Mouse (Mus musculus) heart, postnatal 36 days (tissue): Measurements from ENCODE around the gene Il34. TPM values are rescaled to one million over a fixed set of nuclear protein-coding genes. Genes with fewer than 3 reads are reported as not detected.
"Not testable (repeated sequence)": the region's sequence is repeated elsewhere in the genome, so short reads cannot be mapped to it uniquely, and the experiment has no call there.

Experiments
- DNase-seq, 2 experiments: peaks; one replicate each; pipeline ENCODE4 v3.0.0; 2021 to 2022
- intact Hi-C: fragments of 180-260 bp; cut with DNase I; formaldehyde crosslinking; loops from one replicate; pipeline ENCODE4 v1.15.1; 2025
- total RNA-seq, 2 experiments: library from RNA; stranded (reverse); gene quantifications; 2 replicates each; pipeline ENCODE4 v1.2.3; 2021

The Il34 gene
- total RNA-seq, 2 experiments from 2014 or later = 4.3 to 6.9 TPM

GRCm38 (mm10) chr8:110786501-110786900, 19.2 kb downstream of the Il34 start:
- intact Hi-C loops, DNase-seq: not testable (repeated sequence)

- DNase-seq = no peak
- intact Hi-C loops = no loop called here
Measured at GRCm38 (mm10) chr8:110785366-110785765, 20.4 kb downstream of the Il34 start.

- DNase-seq = no peak
- intact Hi-C loops = no loop called here
Measured at GRCm38 (mm10) chr8:110779924-110780718, 25.6 kb downstream of the Il34 start.

GRCm38 (mm10) chr8:110776335-110776734, 29.4 kb downstream of the Il34 start:
- intact Hi-C loops = no loop called here
- DNase-seq = no peak

- no peak for DNase-seq
Measured at GRCm38 (mm10) chr8:110775721-110776120, 30.0 kb downstream of the Il34 start.

GRCm38 (mm10) chr8:110775316-110775715, 30.4 kb downstream of the Il34 start:
- intact Hi-C loops = no loop called here
- no peak for DNase-seq

More at GRCm38 (mm10) chr8:110775721-110776120, 30.0 kb downstream of the Il34 start:
- intact Hi-C loops = no loop called here

GRCm38 (mm10) chr8:110774725-110775124, 31.0 kb downstream of the Il34 start:
- DNase-seq = no peak
- intact Hi-C loops = no loop called here

GRCm38 (mm10) chr8:110774047-110774446, 31.7 kb downstream of the Il34 start:
- intact Hi-C loops = no loop called here
- DNase-seq = no peak

- DNase-seq = no peak
Measured at GRCm38 (mm10) chr8:110772452-110772851, 33.3 kb downstream of the Il34 start.

GRCm38 (mm10) chr8:110767261-110767660, 38.5 kb downstream of the Il34 start:
- intact Hi-C loops = no loop called here
- no peak for DNase-seq

More at GRCm38 (mm10) chr8:110772452-110772851, 33.3 kb downstream of the Il34 start:
- intact Hi-C loops = no loop called here

GRCm38 (mm10) chr8:110764671-110765070, 41.1 kb downstream of the Il34 start:
- intact Hi-C loops = no loop called here

GRCm38 (mm10) chr8:110761988-110762387, 43.7 kb downstream of the Il34 start:
- intact Hi-C loops = loop anchor here (2.0 kb wide), 1 partner anchor 29 kb away; no protein-coding TSS in a partner anchor

More at GRCm38 (mm10) chr8:110764671-110765070, 41.1 kb downstream of the Il34 start:
- DNase-seq = no peak

GRCm38 (mm10) chr8:110761185-110761584, 44.5 kb downstream of the Il34 start:
- DNase-seq = peak; percentile 61 to 62
- intact Hi-C loops = loop anchor here (2.0 kb wide), 1 partner anchor 30 kb away; no protein-coding TSS in a partner anchor

More at GRCm38 (mm10) chr8:110761988-110762387, 43.7 kb downstream of the Il34 start:
- no peak for DNase-seq

GRCm38 (mm10) chr8:110760280-110760940, 45.3 kb downstream of the Il34 start:
- intact Hi-C loops = loop anchor here (2.0 kb wide), 1 partner anchor 30 kb away; no protein-coding TSS in a partner anchor

GRCm38 (mm10) chr8:110756196-110756595, 49.5 kb downstream of the Il34 start:
- no peak for DNase-seq
- intact Hi-C loops = no loop called here

More at GRCm38 (mm10) chr8:110760280-110760940, 45.3 kb downstream of the Il34 start:
- no peak for DNase-seq

GRCm38 (mm10) chr8:110755511-110756170, 50.1 kb downstream of the Il34 start:
- no peak for DNase-seq
- intact Hi-C loops = no loop called here

GRCm38 (mm10) chr8:110754713-110755112, 51.0 kb downstream of the Il34 start:
- intact Hi-C loops = no loop called here
- no peak for DNase-seq

- intact Hi-C loops = loop anchor here (2.0 kb wide), 2 partner anchors 57 to 91 kb away; no protein-coding TSS in a partner anchor
- no peak for DNase-seq
Measured at GRCm38 (mm10) chr8:110751490-110751889, 54.2 kb downstream of the Il34 start.

GRCm38 (mm10) chr8:110750269-110750668, 55.5 kb downstream of the Il34 start:
- intact Hi-C loops = loop anchor here (2.0 kb wide), 2 partner anchors 59 to 93 kb away; no protein-coding TSS in a partner anchor
- no peak for DNase-seq

GRCm38 (mm10) chr8:110749500-110750170, 56.1 kb downstream of the Il34 start:
- DNase-seq = peak; percentile 44 to 61
- intact Hi-C loops = loop anchor here (2.0 to 5.0 kb wide), 3 partner anchors 59 to 343 kb away; partner anchors contain the start of genes Clec18a and Pdpr
